In the genomic region with DNA sequence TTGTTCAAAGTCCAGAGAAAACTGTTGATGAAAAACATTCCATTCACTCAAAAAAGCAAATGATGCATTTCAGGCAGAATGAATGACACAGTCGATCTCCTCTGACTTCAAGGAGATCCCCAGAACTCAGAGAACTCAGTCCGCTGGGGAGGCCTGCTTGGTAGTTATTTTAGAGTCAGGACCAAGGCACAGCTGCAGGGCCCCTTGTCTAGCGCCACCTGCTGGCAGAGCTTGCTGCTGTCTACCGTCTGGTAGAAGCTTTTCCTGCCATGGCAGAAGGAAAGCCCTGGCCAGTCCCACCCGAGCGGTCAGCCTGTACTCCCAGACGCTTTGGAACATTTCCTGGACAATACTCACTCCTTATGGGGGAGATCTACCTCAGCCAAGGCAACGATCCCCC, we compare ENCODE assay signal across 8 mouse cellular contexts. TPM values are rescaled to one million over a fixed set of nuclear protein-coding genes. Genes with fewer than 3 reads are reported as not detected.
DNase-seq lines count a peak whose midpoint lies in the region; ATAC-seq lines count a peak whose summit lies in the region.

No protein-coding gene starts in this region.

- no peak overlapping the region for H3K4me3 ChIP-seq in lung, embryonic 16.5 days (ENCODE audit: low read length)

- no peaks in the 10 kb centered on the region for H3K27me3 ChIP-seq in lung, embryonic 16.5 days (ENCODE audit: control insufficient read depth, insufficient read depth, low read depth, low read length)

- DNase-seq in R1 (ENCODE audit: low read depth, low spot score) = peak; percentile 81
- peak; percentile 84 for DNase-seq in cerebellum, adult 9-11 months
- DNase-seq in gastrocnemius, postnatal 36 days = peak; percentile 83 to 91
- DNase-seq in kidney, postnatal 36 days = peak; percentile 87 to 97
- peak; percentile 35 to 44 for DNase-seq in right cerebral cortex, postnatal 36 days (ENCODE audit: low spot score in 2 of 2)
- DNase-seq in yolk sac, embryonic 10.5 days (ENCODE audit: low spot score) = peak; percentile 56

- H3K27ac ChIP-seq in lung, embryonic 16.5 days (ENCODE audit: low read length) = no peak overlapping the region

- H3K4me1 ChIP-seq in lung, embryonic 16.5 days (replicated peaks; ENCODE audit: control insufficient read depth, insufficient read depth, low read length) = peaks cover 4% of the 10 kb centered on the region; the same call in 1 of the 2 replicates

- H3K9ac ChIP-seq in lung, embryonic 16.5 days (ENCODE audit: low read length) = no peak overlapping the region

- no peaks in the 10 kb centered on the region for H3K36me3 ChIP-seq in lung, embryonic 16.5 days (ENCODE audit: control insufficient read depth, insufficient read depth, low read length)

- 28% methylated on average over 8 of the region's 8 CpGs for WGBS in lung, embryonic 16.5 days

- no peaks in the 10 kb centered on the region for H3K9me3 ChIP-seq in lung, embryonic 16.5 days (ENCODE audit: control insufficient read depth, low read length)

- intact Hi-C loops in gastrocnemius, postnatal 36 days (cut with DNase I) = loop anchor here (1.0 kb wide), 1 partner anchor 48 kb away; no protein-coding TSS in a partner anchor

- H3K4me2 ChIP-seq in lung, embryonic 16.5 days (ENCODE audit: low read depth, low read length) = no peak overlapping the region

- peak; percentile 82 for ATAC-seq in CD4-positive, CD25-positive, alpha-beta regulatory T cell, adult 4 months
- ATAC-seq in lung, embryonic 16.5 days (ENCODE audit: low read depth) = peak; percentile 60

RNA-seq across cellular contexts. Expression of a gene that starts 14.9 kb away (rescaled TPM):
- 100 to 1,000 TPM; 107 to 179 TPM for polyA plus RNA-seq in CD4-positive, CD25-positive, alpha-beta regulatory T cell, adult 4 months (2017; shearing (Covaris generic))
- total RNA-seq in gastrocnemius, postnatal 36 days (2021) = 10 to 100 TPM; 26.6 to 30.1 TPM
- 127 and 138 TPM in 2 replicates for polyA plus RNA-seq in lung, embryonic 16.5 days (2015; fragmentation: Nextera tagmentation; extraction: Ambion mirVana)

RNA-seq across cellular contexts. Expression of a gene that starts 36.6 kb away (rescaled TPM):
- 100 to 1,000 TPM; 449 to 774 TPM for polyA plus RNA-seq in CD4-positive, CD25-positive, alpha-beta regulatory T cell, adult 4 months (2017; shearing (Covaris generic))
- total RNA-seq in gastrocnemius, postnatal 36 days (2021) = 1 to 10 TPM; 1.5 to 1.8 TPM
- polyA plus RNA-seq in lung, embryonic 16.5 days (2015; fragmentation: Nextera tagmentation; extraction: Ambion mirVana) = 5.3 and 7.5 TPM in 2 replicates

RNA-seq across cellular contexts. Expression of a gene that starts 39.2 kb away (rescaled TPM):
- polyA plus RNA-seq in CD4-positive, CD25-positive, alpha-beta regulatory T cell, adult 4 months (2017; shearing (Covaris generic)) = 100 to 1,000 TPM in 1 of 2 experiments, 10 to 100 TPM in 1; 96.6 to 109 TPM
- 10 to 100 TPM; 33.3 to 40.1 TPM for total RNA-seq in gastrocnemius, postnatal 36 days (2021)
- 344 and 348 TPM in 2 replicates for polyA plus RNA-seq in lung, embryonic 16.5 days (2015; fragmentation: Nextera tagmentation; extraction: Ambion mirVana)

RNA-seq across cellular contexts. Expression of a gene that starts 39.3 kb away (rescaled TPM):
- 1 to 10 TPM in 1 of 2 experiments, not detected in 1; 3.0 TPM for polyA plus RNA-seq in CD4-positive, CD25-positive, alpha-beta regulatory T cell, adult 4 months (2017; shearing (Covaris generic))
- 1 to 10 TPM; 7.5 to 8.6 TPM for total RNA-seq in gastrocnemius, postnatal 36 days (2021)
- polyA plus RNA-seq in lung, embryonic 16.5 days (2015; fragmentation: Nextera tagmentation; extraction: Ambion mirVana) = 2.0 and 2.4 TPM in 2 replicates

RNA-seq across cellular contexts. Expression of a gene that starts 51.1 kb away (rescaled TPM):
- polyA plus RNA-seq in CD4-positive, CD25-positive, alpha-beta regulatory T cell, adult 4 months (2017; shearing (Covaris generic)) = 10 to 100 TPM; 11.8 to 14.3 TPM
- total RNA-seq in gastrocnemius, postnatal 36 days (2021) = 1 to 10 TPM; 4.7 to 5.4 TPM
- 30.9 and 32.0 TPM in 2 replicates for polyA plus RNA-seq in lung, embryonic 16.5 days (2015; fragmentation: Nextera tagmentation; extraction: Ambion mirVana)

Comparison
In these comparisons a context has a peak if more than half of its experiments do, and no peak if none do; other contexts are left out.
1. DNase-seq: peak in every context shown above with its lines; median percentile 92 in kidney, postnatal 36 days; 87 in gastrocnemius, postnatal 36 days; 84 in cerebellum, adult 9-11 months; 81 in R1; 56 in yolk sac, embryonic 10.5 days; 40 in right cerebral cortex, postnatal 36 days.
2. RNA of a gene that starts 36.6 kb away (polyA plus RNA-seq): 449 to 774 TPM in CD4-positive, CD25-positive, alpha-beta regulatory T cell, adult 4 months; 5.3 to 7.5 TPM in lung, embryonic 16.5 days; every median in the first group is over 10 times any median in the second.